Mouse (Mus musculus) liver, adult 2 months (tissue): ENCODE results near the gene Cchcr1. TPM values are rescaled to one million over a fixed set of nuclear protein-coding genes. Genes with fewer than 3 reads are reported as not detected.

Source experiments
- DNase-seq: peaks from one replicate; pipeline ENCODE4 v3.0.0-alpha.2; 2011; ENCODE audit warnings: low read depth, low spot score; ENCODE audit errors: extremely low read depth
- H3K27ac ChIP-seq: fragments of 200-500 bp; replicated peaks from 2 replicates; pipeline ENCODE4 v1.5.1; 2012; ENCODE audit warnings: low read depth, mild to moderate bottlenecking, control low read depth, inconsistent platforms, low read length; ENCODE audit not compliant: insufficient read depth
- H3K27me3 ChIP-seq: fragments of 200-500 bp; 2 replicates; pipeline ENCODE4 v1.6.1; 2012; ENCODE audit warnings: mild to moderate bottlenecking, moderate library complexity, low read length, inconsistent platforms; ENCODE audit not compliant: control insufficient read depth, insufficient read depth
- H3K36me3 ChIP-seq: fragments of 200-500 bp; 2 replicates; pipeline ENCODE4 v1.6.1; 2012; ENCODE audit warnings: low read length, inconsistent platforms; ENCODE audit not compliant: control insufficient read depth, insufficient read depth
- H3K4me1 ChIP-seq: fragments of 200-500 bp; 2 replicates; pipeline ENCODE4 v1.6.1; 2011; ENCODE audit warnings: low read length; ENCODE audit not compliant: control insufficient read depth, insufficient read depth
- H3K4me3 ChIP-seq: fragments of 200-500 bp; 2 replicates; pipeline ENCODE4 v1.5.1; 2011; ENCODE audit warnings: low read depth, mild to moderate bottlenecking, control low read depth, low read length, moderate library complexity; ENCODE audit not compliant: insufficient read depth
- H3K79me2 ChIP-seq: fragments of 200-500 bp; 2 replicates; pipeline ENCODE4 v1.6.1; 2012; ENCODE audit warnings: inconsistent platforms, mild to moderate bottlenecking, low read length, moderate library complexity; ENCODE audit not compliant: control insufficient read depth, insufficient read depth
- H3K9ac ChIP-seq: fragments of 200-500 bp; 2 replicates; pipeline ENCODE4 v1.6.1; 2012; ENCODE audit warnings: low read depth, mild to moderate bottlenecking, control low read depth, inconsistent platforms, low read length
- CTCF ChIP-seq: fragments of 200-500 bp; IDR thresholded peaks from 2 replicates; pipeline ENCODE4 v1.5.1; 2011; ENCODE audit warnings: low read depth, low read length, control low read depth
- POLR2A ChIP-seq: fragments of 200-500 bp; IDR thresholded peaks from 2 replicates; pipeline ENCODE4 v1.6.1; 2011; ENCODE audit warnings: low read length, control low read depth; ENCODE audit not compliant: insufficient read depth; ENCODE audit errors: extremely low read depth
- WGBS: fragments of 180-500 bp; shearing (Covaris S2); methylation state at CpG from one replicate; pipeline ENCODE4 v1.1.7; 2018; 5-methylcytosine and 5-hydroxymethylcytosine counted together
- polyA plus RNA-seq: library from polyadenylated mRNA; depleted of rRNA; stranded (reverse); fragments of >200 nt; gene quantifications from 2 replicates; pipeline ENCODE4 v1.2.3, GENCODE M21; 2012
- total RNA-seq: library from RNA; depleted of rRNA; stranded (reverse); fragments of >200 nt; gene quantifications from 2 replicates; pipeline ENCODE4 v1.2.3, GENCODE M21; 2014

Cchcr1 gene
- total and polyA plus RNA-seq, 2 experiments, result 1.4 to 2.1 TPM

- DNase-seq, result no peak
- Histone ChIP-seq H3K36me3 (no peaks in the 10 kb centered on the region), H3K27ac (no peak overlapping the region), H3K27me3 (no peaks in the 10 kb centered on the region), H3K79me2 (no peaks in the 10 kb centered on the region), H3K9ac (no peak overlapping the region), H3K4me1 (peaks cover 7% of the 10 kb centered on the region; the same call in 1 of the 2 replicates), H3K4me3 (no peak overlapping the region)
- 71% methylated on average over 10 of the region's 10 CpGs for WGBS
- TF ChIP-seq POLR2A, result no peak
- no peak for TF ChIP-seq CTCF
These were observed 30.2 kb upstream of the Cchcr1 start for GRCm38 (mm10) chr17:35486726-35487125.

- H3K9ac ChIP-seq, result no peak overlapping the region
- H3K4me3 ChIP-seq, result no peak overlapping the region
- no peaks in the 10 kb centered on the region for H3K36me3 ChIP-seq
- H3K27me3 ChIP-seq, result no peaks in the 10 kb centered on the region
- H3K27ac ChIP-seq, result no peak overlapping the region
- no peaks in the 10 kb centered on the region for H3K79me2 ChIP-seq
- TF ChIP-seq POLR2A, result no peak
- no peak for TF ChIP-seq CTCF
- H3K4me1 ChIP-seq, result peaks cover 7% of the 10 kb centered on the region; the same call in 1 of the 2 replicates
- WGBS, result 96% methylated on average over 2 of the region's 2 CpGs
- no peak for DNase-seq
These were observed 28.9 kb upstream of the Cchcr1 start for GRCm38 (mm10) chr17:35488041-35488440.

GRCm38 (mm10) chr17:35490320-35490719 is 26.6 kb upstream of the Cchcr1 start:
- 88% methylated on average over 5 of the region's 5 CpGs for WGBS
- Histone ChIP-seq H3K4me1 (peaks cover 2% of the 10 kb centered on the region; the same call in 1 of the 2 replicates), H3K27me3 (no peaks in the 10 kb centered on the region), H3K36me3 (no peaks in the 10 kb centered on the region), H3K9ac (no peak overlapping the region), H3K4me3 (no peak overlapping the region), H3K79me2 (no peaks in the 10 kb centered on the region), H3K27ac (no peak overlapping the region)
- TF ChIP-seq POLR2A (no peak), CTCF (no peak)
- no peak for DNase-seq

- H3K27ac ChIP-seq, result no peak overlapping the region
- DNase-seq, result no peak
- WGBS, result 93% methylated on average over 7 of the region's 7 CpGs
These were observed 19.8 kb upstream of the Cchcr1 start for GRCm38 (mm10) chr17:35497124-35497523.

GRCm38 (mm10) chr17:35502226-35502625 is 14.7 kb upstream of the Cchcr1 start:
- Histone ChIP-seq H3K4me1 (no peaks in the 10 kb centered on the region), H3K27me3 (no peaks in the 10 kb centered on the region), H3K4me3 (no peak overlapping the region), H3K27ac (no peak overlapping the region), H3K36me3 (no peaks in the 10 kb centered on the region), H3K9ac (no peak overlapping the region), H3K79me2 (no peaks in the 10 kb centered on the region)
- TF ChIP-seq POLR2A (no peak), CTCF (no peak)
- WGBS, result 50% methylated on average over 6 of the region's 6 CpGs
- no peak for DNase-seq

More at GRCm38 (mm10) chr17:35497124-35497523, 19.8 kb upstream of the Cchcr1 start:
- no peak overlapping the region for H3K4me3 ChIP-seq
- no peak overlapping the region for H3K9ac ChIP-seq
- no peaks in the 10 kb centered on the region for H3K27me3 ChIP-seq
- no peaks in the 10 kb centered on the region for H3K4me1 ChIP-seq
- H3K36me3 ChIP-seq, result no peaks in the 10 kb centered on the region
- H3K79me2 ChIP-seq, result no peaks in the 10 kb centered on the region
- TF ChIP-seq POLR2A (no peak), CTCF (no peak)

- no peaks in the 10 kb centered on the region for H3K27me3 ChIP-seq
- no peaks in the 10 kb centered on the region for H3K36me3 ChIP-seq
- no peak overlapping the region for H3K9ac ChIP-seq
- H3K4me3 ChIP-seq, result no peak overlapping the region
- H3K79me2 ChIP-seq, result no peaks in the 10 kb centered on the region
- H3K27ac ChIP-seq, result no peak overlapping the region
- H3K4me1 ChIP-seq, result no peaks in the 10 kb centered on the region
- no peak for DNase-seq
- TF ChIP-seq CTCF (no peak), POLR2A (no peak)
- 74% methylated on average over 5 of the region's 5 CpGs for WGBS
These were observed 14.1 kb upstream of the Cchcr1 start for GRCm38 (mm10) chr17:35502762-35503161.
